Mouse (Mus musculus): ENCODE measurements at regions not wholly inside any gene's neighbourhood (a gene's known extent, or its start where the extent isn't known, plus 50 kb on each side); places are given as distances from the start of the nearest gene placed in this dataset.

- TF ChIP-seq GATA1 (IDR thresholded peaks at IDR 0.05; ENCODE audit: low read length) (no peak), TAL1 (IDR thresholded peaks at IDR 0.05; ENCODE audit: low read length) (no peak)
These were observed 62.0 kb downstream of the Ier5 start for GRCm38 (mm10) chr1:155037479-155037878.

Measured in erythroblast, embryonic 14.5 days (primary cell).